Mouse (Mus musculus) thymus, postnatal 0 days (tissue): ENCODE results near the gene Tra2a. TPM values are rescaled to one million over a fixed set of nuclear protein-coding genes. Genes with fewer than 3 reads are reported as not detected.
"Not testable (repeated sequence)": the region's sequence is repeated elsewhere in the genome, so short reads cannot be mapped to it uniquely, and the experiment has no call there.

Experiments used
- DNase-seq: peaks from one replicate; pipeline ENCODE4 v3.0.0-alpha.2; 2015; ENCODE audit warnings: low spot score
- polyA plus RNA-seq: library from polyadenylated mRNA; unstranded; fragments of >200 nt; fragmentation: Nextera tagmentation; extraction: Ambion mirVana; gene quantifications from 2 replicates; pipeline ENCODE4 v1.2.1, GENCODE M21; 2015

The Tra2a gene
- 90.5 and 99.0 TPM in 2 replicates for polyA plus RNA-seq

DNA sequence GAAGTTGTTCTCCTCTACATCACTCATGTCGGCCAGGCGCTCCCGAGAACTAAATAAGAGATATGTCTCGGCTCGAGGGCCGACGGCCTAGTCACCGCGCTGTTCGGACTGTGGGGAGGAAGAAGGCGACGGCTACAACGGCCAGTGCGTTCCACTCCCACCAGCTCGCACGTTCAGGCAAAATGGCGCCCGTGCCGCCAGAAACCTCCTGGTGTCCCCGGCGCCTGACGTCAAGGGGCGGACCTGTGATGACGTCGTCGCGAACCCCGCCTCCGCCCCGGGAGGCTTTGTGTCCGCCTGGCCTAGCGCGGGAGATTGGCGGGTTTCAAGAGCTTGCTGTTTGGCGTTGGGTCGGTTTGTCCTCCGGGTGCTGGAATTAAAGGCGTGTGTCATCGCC lies at the start of gene Tra2a:
Tra2a (minus strand) TSS at position 187 of the 397 bp plus-strand sequence.
- DNase-seq: peak; percentile 97

DNA sequence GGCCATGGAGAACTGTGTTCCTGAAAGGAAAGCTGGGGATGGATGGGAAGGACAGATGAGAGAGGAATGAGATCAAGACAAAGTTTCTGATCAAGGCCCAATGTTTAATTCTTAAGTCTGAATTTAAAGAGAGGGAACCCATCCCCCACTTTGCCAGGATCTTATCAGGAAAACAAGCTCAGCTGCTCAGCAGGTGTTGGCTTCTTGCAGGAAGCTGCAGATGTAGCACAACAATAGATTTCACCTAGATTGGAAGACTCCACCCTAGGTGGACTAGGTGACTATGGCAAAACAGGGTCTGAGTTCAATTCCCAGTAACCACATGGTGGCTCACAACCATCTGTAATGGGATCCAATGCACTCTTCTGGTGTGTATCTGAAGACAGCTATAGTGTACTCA lies 34.5 kb upstream of the Tra2a start:
- DNase-seq: no peak

GRCm38 (mm10) chr6:49282122-49282521 lies 18.3 kb upstream of the Tra2a start:
- DNase-seq: no peak

GRCm38 (mm10) chr6:49280942-49281341 lies 17.1 kb upstream of the Tra2a start:
- DNase-seq: no peak

DNA sequence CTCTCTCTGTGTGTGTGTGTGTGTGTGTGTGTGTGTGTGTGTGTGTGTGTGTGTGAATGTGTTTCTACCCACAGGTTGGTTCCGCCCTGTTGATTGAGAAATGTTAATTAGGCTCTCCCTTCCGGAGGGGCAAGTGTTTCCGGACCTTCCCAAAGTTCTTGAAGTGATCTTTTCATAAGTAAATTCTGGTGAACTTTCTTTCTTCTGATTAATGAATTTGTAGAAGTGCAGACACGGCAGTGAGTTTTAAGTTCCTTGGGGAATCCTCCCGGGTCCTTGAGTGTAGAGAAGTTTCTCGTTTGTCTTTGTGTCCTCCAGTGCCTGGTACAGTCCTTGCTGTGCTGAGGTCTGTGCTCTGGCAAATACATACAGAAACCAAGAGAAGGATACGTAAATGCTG lies 11.5 kb upstream of the Tra2a start:
- no peak for DNase-seq

DNA sequence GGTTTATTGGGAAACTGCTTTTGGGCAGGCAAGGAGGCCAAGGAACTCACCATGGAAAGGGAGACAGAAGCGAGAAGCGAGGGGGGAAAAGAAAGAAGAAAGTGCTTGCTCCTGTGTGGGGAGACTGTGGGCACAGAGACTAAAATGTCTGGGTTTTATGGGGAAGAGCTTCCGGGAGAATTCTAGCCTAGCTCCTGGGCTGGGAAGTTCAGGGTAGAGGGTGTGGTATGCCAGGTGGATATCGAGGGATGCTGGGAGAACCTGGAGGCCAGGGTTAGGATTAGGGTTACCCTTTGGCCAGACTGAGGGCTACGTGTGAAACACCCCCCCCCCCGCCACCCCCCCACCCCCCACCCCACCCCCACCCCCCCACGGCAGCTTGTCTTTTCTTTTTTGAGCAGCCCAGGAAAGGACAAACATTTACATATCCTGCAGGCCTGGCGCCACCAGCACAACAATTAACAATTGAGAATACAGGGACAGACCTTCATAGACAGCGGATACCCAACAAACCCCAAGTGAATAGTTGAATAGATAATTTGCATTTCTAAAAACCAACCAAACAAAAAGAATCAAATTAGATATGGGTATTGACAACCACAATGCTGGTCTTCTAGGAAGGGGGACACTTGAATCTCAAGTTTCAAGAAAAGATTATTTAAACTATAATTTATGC lies 10.7 kb upstream of the Tra2a start:
- DNase-seq: no peak

DNA sequence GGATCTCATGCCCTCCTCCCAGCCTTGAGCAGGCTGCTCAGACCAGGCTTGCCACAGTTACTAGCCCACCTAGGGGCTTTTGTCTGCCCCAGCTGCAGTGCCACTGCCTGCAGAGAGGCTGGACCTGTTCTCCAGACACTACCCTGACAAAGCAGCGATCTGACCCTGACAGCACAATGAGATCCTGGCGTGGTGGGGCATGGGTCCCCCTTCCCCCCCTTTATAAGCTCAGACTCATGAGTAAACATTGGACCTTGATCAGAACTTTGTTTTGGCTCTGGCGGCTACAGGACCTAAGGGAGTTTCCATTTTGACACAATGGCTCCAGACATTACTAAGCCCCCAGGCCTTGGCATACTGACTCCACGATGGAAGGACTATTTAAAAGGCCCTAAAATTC lies 10.1 kb upstream of the Tra2a start:
- no peak for DNase-seq

DNA sequence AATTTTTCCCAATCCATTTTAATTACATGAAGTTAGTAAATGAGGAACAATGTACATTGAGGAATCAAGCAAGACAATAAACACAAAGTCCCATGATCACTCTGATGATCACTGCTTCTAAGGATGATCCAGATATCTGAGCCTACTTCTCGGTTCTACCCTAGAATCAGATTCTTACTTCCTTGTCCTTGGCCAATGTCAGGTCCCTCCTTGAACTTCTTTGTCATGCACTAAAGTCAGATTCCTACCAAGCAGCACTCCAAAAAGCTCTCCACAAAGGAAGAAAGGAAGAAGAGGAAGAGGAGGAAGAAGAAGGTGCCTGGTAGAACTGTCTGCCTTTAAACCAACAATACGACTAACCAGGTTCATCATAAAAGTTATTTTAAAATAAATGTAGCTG lies 9.0 kb upstream of the Tra2a start:
- no peak for DNase-seq

GRCm38 (mm10) chr6:49271815-49272214 lies 8.0 kb upstream of the Tra2a start:
- no peak for DNase-seq

GRCm38 (mm10) chr6:49269923-49270322 lies 6.1 kb upstream of the Tra2a start:
- DNase-seq: no peak

DNA sequence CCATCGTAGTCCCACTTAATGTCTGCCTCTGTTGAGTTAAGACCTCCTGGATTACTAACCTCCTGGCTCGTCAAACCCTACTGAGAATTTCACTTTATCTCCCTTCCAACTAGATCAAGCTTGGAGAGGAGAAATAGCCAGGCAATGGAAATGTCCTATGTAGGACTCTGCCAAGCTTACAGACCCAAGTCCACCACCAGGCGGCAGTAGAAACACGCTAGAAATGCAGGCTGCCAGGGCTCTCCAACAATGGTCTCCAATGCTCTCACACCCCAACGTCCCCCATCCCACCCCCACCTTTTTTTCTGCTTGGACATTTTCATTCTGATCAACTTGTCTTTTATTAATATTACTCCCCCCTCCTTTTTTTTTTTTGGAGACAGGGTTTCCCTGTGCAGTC lies 5.4 kb upstream of the Tra2a start:
- peak; percentile 78 for DNase-seq

DNA sequence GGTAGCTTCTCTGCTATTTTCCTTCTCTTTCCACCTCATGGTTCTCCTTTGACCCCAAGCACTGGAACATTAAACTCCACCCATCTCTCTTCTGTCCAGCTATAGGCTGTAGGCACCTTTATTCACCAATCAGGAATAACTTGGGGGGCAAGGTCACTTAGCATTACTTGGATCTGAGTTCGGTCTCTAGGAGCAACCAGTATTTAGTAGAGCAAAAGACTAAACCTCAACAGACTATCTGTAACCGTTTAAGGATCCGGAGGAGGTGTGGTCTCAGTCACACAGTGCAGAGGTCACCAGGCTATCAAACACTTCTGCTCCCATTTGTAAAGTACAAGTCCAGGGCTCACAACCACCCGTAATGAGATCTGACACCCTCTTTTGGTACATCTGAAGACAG lies 3.9 kb upstream of the Tra2a start:
- DNase-seq: no peak

GRCm38 (mm10) chr6:49265207-49265606 lies 1.4 kb upstream of the Tra2a start:
- not testable (repeated sequence) for DNase-seq

- DNase-seq: not testable (repeated sequence)
These were observed 613 bp upstream of the Tra2a start for GRCm38 (mm10) chr6:49264446-49264845.

DNA sequence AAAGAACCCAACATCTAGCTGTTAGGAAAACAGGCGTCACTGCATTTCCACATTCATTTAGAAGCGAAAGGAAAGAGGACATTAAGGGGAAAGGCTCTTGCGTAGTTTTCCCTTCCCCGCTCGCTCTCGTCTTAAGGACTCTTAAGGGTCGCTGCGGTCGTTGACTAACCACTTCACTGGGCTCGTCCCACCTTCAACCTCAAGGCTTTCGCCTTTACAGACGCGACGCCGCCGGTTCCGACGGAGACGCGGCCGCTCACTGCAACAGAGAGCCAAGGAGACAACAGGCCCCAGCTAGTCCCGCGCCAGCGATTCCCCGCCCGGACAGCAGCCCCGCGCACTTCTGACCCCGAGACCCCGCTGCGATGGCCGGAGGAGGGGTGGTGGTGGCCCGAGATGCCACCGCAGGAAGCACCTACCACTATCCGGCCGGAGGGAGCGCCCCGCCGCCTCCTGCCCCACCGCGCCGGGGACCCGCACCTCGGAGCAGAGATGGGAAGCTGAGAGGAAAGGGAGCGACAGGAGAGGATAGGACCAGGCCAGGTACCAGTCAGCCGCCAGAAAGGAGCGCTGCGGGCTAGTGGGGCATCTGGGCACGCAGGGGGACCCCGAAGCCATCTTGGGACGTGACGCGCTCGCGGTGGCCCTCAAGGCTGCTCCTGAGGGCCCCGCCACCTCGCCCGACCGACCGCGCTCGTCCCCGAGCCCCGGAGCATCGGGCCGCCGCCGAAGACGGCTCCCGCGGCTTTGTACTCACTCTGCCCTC lies 569 bp downstream of the Tra2a start:
- peak; percentile 56 for DNase-seq

- no peak for DNase-seq
These were observed 1.4 kb downstream of the Tra2a start for GRCm38 (mm10) chr6:49262421-49262820.

DNA sequence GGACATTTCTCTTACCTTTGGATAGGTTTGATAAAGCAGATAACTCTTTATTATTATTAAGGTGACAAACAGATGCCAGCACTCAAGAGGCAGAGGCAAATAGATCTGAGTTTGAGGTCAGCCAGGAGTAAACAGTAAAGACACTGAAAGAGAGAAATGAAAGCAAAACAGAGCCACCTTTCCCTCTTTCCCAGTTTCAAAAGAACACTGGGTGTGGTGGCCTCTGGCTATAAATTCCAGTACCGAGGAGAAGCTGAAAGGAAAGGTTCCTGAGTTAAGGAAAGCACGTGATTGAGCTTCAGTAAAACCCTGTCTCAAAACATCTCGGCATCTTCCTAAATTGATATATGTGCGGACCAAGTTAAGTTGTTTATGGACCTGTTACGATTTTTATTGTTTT lies 4.1 kb downstream of the Tra2a start:
- DNase-seq: no peak

DNA sequence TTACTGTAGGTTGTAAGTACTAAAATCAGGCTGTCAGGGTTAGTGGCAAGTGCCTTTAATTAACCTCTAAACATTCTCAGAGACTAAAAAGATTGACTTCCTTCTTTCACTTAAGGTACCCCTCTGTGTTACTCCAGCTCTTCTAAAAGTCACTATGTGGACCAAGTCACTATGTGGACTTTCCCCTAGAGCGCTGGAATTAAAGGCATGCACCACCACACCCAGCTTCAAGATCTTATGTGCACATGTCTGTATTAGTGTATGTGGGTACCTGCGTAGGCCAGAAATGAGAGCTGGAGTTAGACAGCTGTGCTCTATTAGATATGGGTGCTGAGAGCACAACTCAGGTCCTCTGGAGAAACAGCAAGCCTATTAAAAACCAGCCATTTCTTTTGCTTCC lies 6.0 kb downstream of the Tra2a start:
- DNase-seq: no peak

DNA sequence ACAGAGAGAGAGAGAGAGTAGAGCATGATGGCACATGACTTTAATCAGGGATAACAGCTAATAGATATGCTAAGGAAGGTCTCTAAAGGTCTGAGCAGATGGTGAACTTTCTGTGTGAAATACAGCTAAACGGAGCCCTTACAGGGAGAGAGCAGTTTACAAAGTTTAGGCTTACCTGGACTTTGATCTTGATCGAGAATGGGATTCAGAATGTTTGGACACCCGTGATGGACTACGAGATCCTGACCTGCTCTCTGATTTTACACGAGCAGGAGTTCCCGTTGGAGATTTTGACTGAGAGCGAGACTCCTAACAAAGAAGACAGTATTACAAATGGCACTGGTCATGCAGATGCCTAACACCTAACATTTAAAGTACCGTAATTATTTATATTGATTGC lies 11.6 kb downstream of the Tra2a start:
- no peak for DNase-seq

DNA sequence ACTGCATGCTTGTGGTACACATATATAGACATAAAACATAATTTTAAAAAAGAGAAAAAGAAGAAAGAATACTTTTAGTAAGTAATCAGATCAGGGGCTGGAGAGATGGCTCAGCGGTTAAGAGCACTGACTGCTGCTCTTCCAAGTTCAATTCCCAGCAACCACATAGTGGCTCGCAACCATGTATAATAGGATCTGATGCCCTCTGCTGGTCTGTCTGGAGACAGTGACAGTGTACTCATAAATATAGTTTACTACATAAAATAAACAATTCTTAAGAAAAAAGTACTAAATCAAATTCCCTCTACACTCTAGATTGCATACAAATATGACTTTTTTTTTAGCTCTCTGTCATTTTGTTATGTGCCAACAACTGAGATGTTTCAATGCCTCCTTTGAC lies 12.6 kb downstream of the Tra2a start:
- DNase-seq: no peak

GRCm38 (mm10) chr6:49247246-49247645 lies 16.6 kb downstream of the Tra2a start:
- peak; percentile 61 for DNase-seq

DNA sequence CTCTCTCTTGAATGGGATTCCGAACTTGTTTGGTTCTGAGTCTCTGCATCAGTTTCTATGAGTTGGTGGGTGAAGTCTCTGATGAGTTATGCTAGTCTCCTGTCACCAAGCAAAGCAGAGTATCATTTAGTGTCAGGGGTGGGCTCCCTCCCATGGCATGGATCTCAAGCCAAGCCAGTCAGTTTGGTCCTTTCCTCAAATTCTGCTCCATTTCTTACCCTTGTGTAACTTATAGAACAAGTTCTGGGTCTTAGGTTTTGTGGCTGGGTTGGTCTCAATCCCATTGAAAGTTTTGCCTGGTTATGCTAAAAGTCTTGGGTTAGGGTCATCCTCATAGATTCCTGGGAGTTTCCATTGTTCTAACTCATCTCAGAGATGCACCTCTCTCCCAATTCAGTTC lies 21.5 kb downstream of the Tra2a start:
- DNase-seq: no peak

DNA sequence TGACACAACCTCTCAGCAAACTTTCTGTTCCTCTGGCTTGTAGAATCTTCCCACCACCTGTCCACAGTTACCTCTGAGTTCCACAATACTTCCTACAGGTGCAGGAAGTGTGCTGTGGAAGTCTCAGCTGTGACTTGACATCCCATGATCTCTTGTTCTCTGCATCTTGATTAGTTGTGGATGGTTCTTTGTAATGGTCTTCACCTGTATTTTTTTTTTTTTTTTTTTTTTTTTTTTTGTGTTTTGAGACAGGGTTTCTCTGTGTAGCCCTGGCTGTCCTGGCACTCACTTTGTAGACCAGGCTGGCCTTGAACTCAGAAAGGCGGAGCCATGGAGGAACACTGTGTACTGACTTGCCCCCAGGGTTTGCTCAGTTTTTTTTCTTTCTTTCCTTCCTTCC lies 22.3 kb downstream of the Tra2a start:
- DNase-seq: no peak
